ENCODE assay signal across 10 mouse cellular contexts in genomic region chr17:88527781-88528180, GRCm38 (mm10). TPM values are rescaled to one million over a fixed set of nuclear protein-coding genes. Genes with fewer than 3 reads are reported as not detected.
A peak's percentile ranks its signal among the peaks of the same experiment; 100 is the strongest.
DNase-seq lines count a peak whose midpoint lies in the region; ATAC-seq and TF ChIP-seq lines count a peak whose summit lies in the region.
"Had no signal": no experiment of that assay in that cellular context is flagged by ENCODE, and none has a peak within 500 bp of the region (broad histone marks: within the 10 kb centered on the region; RNA-seq: fewer than 3 reads in every experiment).

No protein-coding gene starts in this region.

- H3K27me3 ChIP-seq in kidney, embryonic 16.5 days (ENCODE audit: insufficient read depth, low read length) = 0 out of 2 replicates have a peak, but pooled peaks cover 4% of the 10 kb centered on the region
- no peaks in the 10 kb centered on the region for H3K27me3 ChIP-seq in CH12.LX (replicated peaks)

- no peak for TF ChIP-seq EP300 in CH12.LX (IDR thresholded peaks at IDR 0.05; ENCODE audit: low read length)

- TF ChIP-seq POLR2A in CH12.LX (IDR thresholded peaks at IDR 0.05; ENCODE audit: low read depth, low read length) = no peak

- H3K36me3 ChIP-seq in kidney, embryonic 16.5 days (ENCODE audit: insufficient read depth, low read length) = peaks cover 3% of the 10 kb centered on the region; the same call in 1 of the 2 replicates
- no peaks in the 10 kb centered on the region for H3K36me3 ChIP-seq in CH12.LX (replicated peaks in 1 of 2; ENCODE audit: control insufficient read depth in 1 of 2, insufficient read depth in 1 of 2, low read length in 1 of 2)

- no peak overlapping the region for H3K4me2 ChIP-seq in kidney, embryonic 16.5 days (replicated peaks; ENCODE audit: low read depth, low read length)
- no peak overlapping the region for H3K4me2 ChIP-seq in CH12.LX (ENCODE audit: insufficient read depth, low read depth, poor library complexity, severe bottlenecking)

- DNase-seq in adrenal gland, postnatal 10 days = peak; percentile 33
- DNase-seq in adrenal gland, postnatal 25 days = no peak
- peak; percentile 31 to 48 for DNase-seq in kidney, adult 8-10 months
- peak; percentile 24 for DNase-seq in CH12.LX (ENCODE audit: extremely low read depth)
- peak; percentile 19 for DNase-seq in heart, postnatal 4 days
- no peak for DNase-seq in cerebellum, adult 8-10 months
- DNase-seq: B cell, adult 2 months; gastrocnemius, postnatal 14 days had no signal

- ATAC-seq in kidney, embryonic 16.5 days (ENCODE audit: low FRiP score, low TSS enrichment) = no peak
- ATAC-seq in erythroid progenitor cell, adult 5-6 weeks (replicated peaks; ENCODE audit: low FRiP score, poor library complexity, severe bottlenecking) = no peak

- peak; percentile 57 for TF ChIP-seq RAD21 in CH12.LX (IDR thresholded peaks at IDR 0.05; ENCODE audit: low read depth, low read length)

- H3K79me2 ChIP-seq in CH12.LX (replicated peaks; ENCODE audit: control insufficient read depth, extremely low read depth, insufficient read depth, poor library complexity, severe bottlenecking) = peaks cover 6% of the 10 kb centered on the region

- in situ Hi-C loops in CH12.LX (cut with MboI; ENCODE audit: low pct_ligation_motif_present, low pct_unique_long_range_greater_than_20kb, low sequenced_read_pairs) = loop anchor here (10.0 kb wide), 1 partner anchor 107 kb away; no protein-coding TSS in a partner anchor

- dilution Hi-C loops in CH12.LX (cut with MboI; ENCODE audit: extremely low pct_ligation_motif_present, extremely low pct_unique_long_range_greater_than_20kb, low sequenced_read_pairs) = no loop called here

- no peaks in the 10 kb centered on the region for H3K9me3 ChIP-seq in kidney, embryonic 16.5 days (ENCODE audit: low read length)
- no peaks in the 10 kb centered on the region for H3K9me3 ChIP-seq in CH12.LX (replicated peaks; ENCODE audit: low read length)

- TF ChIP-seq CTCF in CH12.LX (conservative IDR thresholded peaks at IDR 0.05 in 1 of 2, IDR thresholded peaks at IDR 0.05 in 1 of 2; ENCODE audit: low read depth in 2 of 2, low read length in 2 of 2) = peak in 1 of 2 experiments; percentile 63; a peak in 2 of 4 replicates

- WGBS in kidney, embryonic 16.5 days = 5% methylated on average over 2 of the region's 2 CpGs

- no peak overlapping the region for H3K4me3 ChIP-seq in kidney, embryonic 16.5 days (ENCODE audit: low read length)
- no peak overlapping the region for H3K4me3 ChIP-seq in CH12.LX (replicated peaks in 1 of 3; ENCODE audit: low read depth in 2 of 3, low read length in 2 of 3, poor library complexity in 1 of 3)

- H3K4me1 ChIP-seq in kidney, embryonic 16.5 days (ENCODE audit: insufficient read depth, low read length) = peaks cover 13% of the 10 kb centered on the region
- peaks cover 5 to 26% of the 10 kb centered on the region in 2 experiments for H3K4me1 ChIP-seq in CH12.LX (ENCODE audit: control insufficient read depth in 1 of 2, insufficient read depth in 2 of 2)

- H3K9ac ChIP-seq in kidney, embryonic 16.5 days (replicated peaks; ENCODE audit: low read length) = no peak overlapping the region
- no peak overlapping the region for H3K9ac ChIP-seq in CH12.LX (ENCODE audit: insufficient read depth, low read depth)

- H3K27ac ChIP-seq in kidney, embryonic 16.5 days (ENCODE audit: low read length) = no peak overlapping the region
- no peak overlapping the region for H3K27ac ChIP-seq in CH12.LX (ENCODE audit: insufficient read depth, low read depth)

TF ChIP-seq in CH12.LX, 34 proteins besides CTCF, POLR2A, EP300 and RAD21:
- TF ChIP-seq E2F4 (IDR thresholded peaks at IDR 0.05; ENCODE audit: insufficient replicate concordance, low read depth, low read length) = no peak
- TF ChIP-seq ELF1 (IDR thresholded peaks at IDR 0.05; ENCODE audit: low read depth, low read length) = no peak
- TF ChIP-seq ZNF384 (IDR thresholded peaks at IDR 0.05; ENCODE audit: low read depth, low read length) = peak; percentile 45; the same call in 1 of the 2 replicates
- TF ChIP-seq MYC (IDR thresholded peaks at IDR 0.05; ENCODE audit: low read depth, low read length) = no peak
- no peak for TF ChIP-seq UBTF (IDR thresholded peaks at IDR 0.05; ENCODE audit: low read depth, low read length)
- TF ChIP-seq POLR2AphosphoS2 (IDR thresholded peaks at IDR 0.05; ENCODE audit: low read depth, low read length) = no peak
- no peak for TF ChIP-seq ETS1 (conservative IDR thresholded peaks at IDR 0.05; ENCODE audit: low read depth, low read length)
- no peak for TF ChIP-seq ZMIZ1 (IDR thresholded peaks at IDR 0.05; ENCODE audit: low read depth, low read length)
- TF ChIP-seq IRF4 (IDR thresholded peaks at IDR 0.05; ENCODE audit: low read depth, low read length) = 0 out of 2 replicates have a peak, but pooled peaks have one; percentile 14
- no peak for TF ChIP-seq JUND (conservative IDR thresholded peaks at IDR 0.05; ENCODE audit: low read depth, low read length)
- no peak for TF ChIP-seq TCF12 (IDR thresholded peaks at IDR 0.05; ENCODE audit: low read depth, low read length)
- peak; percentile 71 for TF ChIP-seq SMC3 (IDR thresholded peaks at IDR 0.05; ENCODE audit: low read depth, low read length)
- no peak for TF ChIP-seq ZKSCAN1 (IDR thresholded peaks at IDR 0.05; ENCODE audit: borderline replicate concordance, low read depth, low read length)
- no peak for TF ChIP-seq HCFC1 (IDR thresholded peaks at IDR 0.05; ENCODE audit: low read depth, low read length)
TF ChIP-seq in CH12.LX: peak in this region for 3.

RNA-seq across cellular contexts. Expression of gene Ppp1r21, which starts 2.1 kb away (rescaled TPM):
- total RNA-seq in adrenal gland, postnatal 10 days (2021) = 10 to 100 TPM; 30.9 to 31.1 TPM
- total RNA-seq in adrenal gland, postnatal 25 days (2021) = 46.4 and 46.6 TPM in 2 replicates
- polyA plus RNA-seq in kidney, embryonic 16.5 days (2015; fragmentation: Nextera tagmentation; extraction: Ambion mirVana) = 29.6 and 33.1 TPM in 2 replicates
- total RNA-seq in CH12.LX (2012; rRNA removed) (19.2 and 21.5 TPM in 2 replicates), CH12.LX (2014; rRNA removed) (30.4 TPM in 2 replicates)
- 24.6 and 27.7 TPM in 2 replicates for polyA plus RNA-seq in CH12.LX (2012; ENCODE audit: insufficient read length, low read depth)
- 10 to 100 TPM; 11.5 to 16.7 TPM for total RNA-seq in heart, postnatal 4 days (2021)
- 16.3 and 20.5 TPM in 2 replicates for total RNA-seq in erythroid progenitor cell, adult 5-6 weeks (2015; ENCODE audit: low replicate concordance)
- 7.6 and 8.1 TPM in 2 replicates for total RNA-seq in erythroid progenitor cell, adult 5-6 weeks (2017; ENCODE audit: low replicate concordance)

Comparison
In these comparisons a context has a peak if more than half of its experiments do, and no peak if none do; other contexts are left out.
1. DNase-seq: peak in adrenal gland, postnatal 10 days (single experiment), kidney, adult 8-10 months (2 of 2), CH12.LX (single experiment) and heart, postnatal 4 days (single experiment); none in adrenal gland, postnatal 25 days (single experiment) and cerebellum, adult 8-10 months (single experiment).